Comparison of ENCODE assay signal across 10 mouse cellular contexts in the genomic region with DNA sequence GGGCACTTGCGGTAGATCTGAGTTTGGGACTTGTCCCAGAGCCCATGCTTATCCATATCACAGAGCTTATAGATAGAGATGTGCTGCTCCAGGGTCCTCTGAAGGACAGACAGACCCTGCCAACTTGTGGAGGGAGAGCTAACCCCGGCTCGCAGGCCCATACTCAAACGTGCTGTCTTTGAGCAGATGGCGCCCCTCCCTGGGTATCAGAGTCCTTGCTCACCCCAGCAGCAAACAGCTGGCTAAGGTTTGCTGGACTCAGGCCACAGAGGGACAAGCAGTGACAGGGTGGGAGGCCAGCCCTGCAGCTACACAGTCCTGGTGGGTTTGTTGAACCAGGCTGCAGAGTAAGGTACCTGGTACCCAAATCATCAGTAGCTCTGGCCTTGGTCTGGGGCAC. TPM values are rescaled to one million over a fixed set of nuclear protein-coding genes. Genes with fewer than 3 reads are reported as not detected.
DNase-seq lines count a peak whose midpoint lies in the region; ATAC-seq and TF ChIP-seq lines count a peak whose summit lies in the region.
"Had no signal": no experiment of that assay in that cellular context is flagged by ENCODE, and none has a peak within 500 bp of the region (broad histone marks: within the 10 kb centered on the region; RNA-seq: fewer than 3 reads in every experiment).

No protein-coding gene starts in this region.

- DNase-seq in gastrocnemius, adult 2 months: no peak
- DNase-seq in gastrocnemius, postnatal 25 days: no peak
- DNase-seq in left cerebral cortex, adult 2 months (ENCODE audit: extremely low spot score in 1 of 2, low spot score in 2 of 2): no peak
- no peak for DNase-seq in left cerebral cortex, adult 8-10 months (ENCODE audit: low spot score in 2 of 2)
- DNase-seq in limb, embryonic 14.5 days (ENCODE audit: low spot score): no peak
- no peak for DNase-seq in midbrain, embryonic 14.5 days
- DNase-seq: gastrocnemius, postnatal 36 days had no signal

- ATAC-seq in limb, embryonic 14.5 days (ENCODE audit: low FRiP score, low read depth): 0 out of 2 replicates have a peak, but pooled peaks have one; percentile 24
- ATAC-seq in midbrain, embryonic 14.5 days (ENCODE audit: low FRiP score, low TSS enrichment): no peak
- no peak for ATAC-seq in neural tube, embryonic 15.5 days (ENCODE audit: low FRiP score)

- WGBS in bone marrow, adult 2 months: 79% methylated on average over 5 of the region's 5 CpGs
- 40% methylated on average over 5 of the region's 5 CpGs for WGBS in limb, embryonic 14.5 days
- WGBS in midbrain, embryonic 14.5 days: 46% methylated on average over 5 of the region's 5 CpGs
- 55% methylated on average over 5 of the region's 5 CpGs for WGBS in neural tube, embryonic 15.5 days

- peaks cover 16% of the 10 kb centered on the region for H3K36me3 ChIP-seq in limb, embryonic 14.5 days (ENCODE audit: control insufficient read depth, insufficient read depth, low read length)
- H3K36me3 ChIP-seq in midbrain, embryonic 14.5 days (ENCODE audit: control insufficient read depth, insufficient read depth, low read length): peaks cover 10% of the 10 kb centered on the region
- H3K36me3 ChIP-seq in neural tube, embryonic 15.5 days: peaks cover 13% of the 10 kb centered on the region

- H3K4me1 ChIP-seq in bone marrow, adult 2 months (ENCODE audit: control insufficient read depth, insufficient read depth, low read length): no peaks in the 10 kb centered on the region
- peaks cover 9% of the 10 kb centered on the region; the same call in 1 of the 2 replicates for H3K4me1 ChIP-seq in limb, embryonic 14.5 days (ENCODE audit: control insufficient read depth, insufficient read depth, low read length)
- H3K4me1 ChIP-seq in midbrain, embryonic 14.5 days (ENCODE audit: control insufficient read depth, insufficient read depth, low read length): no peaks in the 10 kb centered on the region
- H3K4me1 ChIP-seq in neural tube, embryonic 15.5 days: 0 out of 2 replicates have a peak, but pooled peaks cover 4% of the 10 kb centered on the region

- intact Hi-C loops in gastrocnemius, adult 2 months (cut with DNase I): no loop called here
- intact Hi-C loops in left cerebral cortex, adult 2 months (cut with DNase I): no loop called here

- no peak overlapping the region for H3K9ac ChIP-seq in limb, embryonic 14.5 days (ENCODE audit: low read depth, low read length, severe bottlenecking)
- no peak overlapping the region for H3K9ac ChIP-seq in midbrain, embryonic 14.5 days (replicated peaks; ENCODE audit: low read length)
- no peak overlapping the region for H3K9ac ChIP-seq in neural tube, embryonic 15.5 days (replicated peaks)

- H3K4me3 ChIP-seq in gastrocnemius, adult 2 months: no peak overlapping the region
- H3K4me3 ChIP-seq in left cerebral cortex, adult 2 months: no peak overlapping the region
- no peak overlapping the region for H3K4me3 ChIP-seq in bone marrow, adult 2 months (replicated peaks; ENCODE audit: control insufficient read depth, low read depth, low read length)
- H3K4me3 ChIP-seq in limb, embryonic 14.5 days (replicated peaks; ENCODE audit: low read length): no peak overlapping the region
- no peak overlapping the region for H3K4me3 ChIP-seq in midbrain, embryonic 14.5 days (replicated peaks; ENCODE audit: low read depth, low read length)
- no peak overlapping the region for H3K4me3 ChIP-seq in neural tube, embryonic 15.5 days (replicated peaks)

- no peak overlapping the region for H3K27ac ChIP-seq in gastrocnemius, adult 2 months
- no peak overlapping the region for H3K27ac ChIP-seq in left cerebral cortex, adult 2 months
- no peak overlapping the region for H3K27ac ChIP-seq in bone marrow, adult 2 months (ENCODE audit: control insufficient read depth, insufficient read depth, low read depth, low read length, poor library complexity)
- H3K27ac ChIP-seq in limb, embryonic 14.5 days (replicated peaks; ENCODE audit: low read depth, low read length): no peak overlapping the region
- no peak overlapping the region for H3K27ac ChIP-seq in midbrain, embryonic 14.5 days (replicated peaks; ENCODE audit: low read depth, low read length)
- H3K27ac ChIP-seq in neural tube, embryonic 15.5 days (replicated peaks): no peak overlapping the region

- peak; percentile 39 for TF ChIP-seq CTCF in gastrocnemius, adult 2 months (IDR thresholded peaks at IDR 0.05)
- TF ChIP-seq CTCF in left cerebral cortex, adult 2 months (IDR thresholded peaks at IDR 0.05): peak; percentile 1; the same call in 1 of the 2 replicates
- peak; percentile 28; the same call in 1 of the 2 replicates for TF ChIP-seq CTCF in bone marrow, adult 2 months (IDR thresholded peaks at IDR 0.05; ENCODE audit: control insufficient read depth, insufficient read depth, low read length)

- no peak for TF ChIP-seq POLR2A in bone marrow, adult 2 months (IDR thresholded peaks at IDR 0.05; ENCODE audit: borderline replicate concordance, control insufficient read depth, low read depth, low read length)
- TF ChIP-seq POLR2A in limb, embryonic 14.5 days (IDR thresholded peaks at IDR 0.05; ENCODE audit: borderline replicate concordance, extremely low read depth, insufficient read depth, insufficient read length): no peak

- no peaks in the 10 kb centered on the region for H3K27me3 ChIP-seq in limb, embryonic 14.5 days (ENCODE audit: control insufficient read depth, insufficient read depth, low read length)
- no peaks in the 10 kb centered on the region; the same call in 1 of the 2 replicates for H3K27me3 ChIP-seq in midbrain, embryonic 14.5 days (ENCODE audit: control insufficient read depth, insufficient read depth, low read length)
- H3K27me3 ChIP-seq in neural tube, embryonic 15.5 days (replicated peaks): 0 out of 2 replicates have a peak, but pooled peaks cover 8% of the 10 kb centered on the region

- no peaks in the 10 kb centered on the region for H3K9me3 ChIP-seq in limb, embryonic 14.5 days (ENCODE audit: control insufficient read depth, low read length)
- H3K9me3 ChIP-seq in midbrain, embryonic 14.5 days (ENCODE audit: control insufficient read depth, low read length): no peaks in the 10 kb centered on the region
- H3K9me3 ChIP-seq in neural tube, embryonic 15.5 days (replicated peaks): no peaks in the 10 kb centered on the region

- H3K4me2 ChIP-seq in limb, embryonic 14.5 days (replicated peaks; ENCODE audit: low read depth, low read length, severe bottlenecking): no peak overlapping the region
- no peak overlapping the region for H3K4me2 ChIP-seq in midbrain, embryonic 14.5 days (ENCODE audit: low read length)
- H3K4me2 ChIP-seq in neural tube, embryonic 15.5 days: no peak overlapping the region

RNA-seq across cellular contexts. Expression of gene Ube2v1, which starts 28.9 kb away (rescaled TPM):
- total RNA-seq in gastrocnemius, adult 2 months (2021): 100 to 1,000 TPM; 170 to 181 TPM
- 100 to 1,000 TPM; 157 to 160 TPM for total RNA-seq in gastrocnemius, postnatal 25 days (2021)
- total RNA-seq in left cerebral cortex, adult 2 months (2021): 100 to 1,000 TPM; 244 to 274 TPM
- 100 to 1,000 TPM; 257 to 274 (median 265) TPM for total RNA-seq in left cerebral cortex, adult 8-10 months (2022)
- 73.5 and 124 TPM in 2 replicates for polyA plus RNA-seq in bone marrow, adult 2 months (2011; ENCODE audit: insufficient read depth, insufficient read length, low replicate concordance, missing spikeins)
- 137 and 158 TPM in 2 replicates for polyA plus RNA-seq in limb, embryonic 14.5 days (2012; rRNA removed)
- 269 and 270 TPM in 2 replicates for polyA plus RNA-seq in limb, embryonic 14.5 days (2014; fragmentation: Nextera tagmentation; extraction: Ambion mirVana)
- 286 and 299 TPM in 2 replicates for polyA plus RNA-seq in midbrain, embryonic 14.5 days (2014; fragmentation: Nextera tagmentation; extraction: Ambion mirVana)
- polyA plus RNA-seq in neural tube, embryonic 15.5 days (2015; fragmentation: Nextera tagmentation; extraction: Ambion mirVana): 351 and 371 TPM in 2 replicates

RNA-seq across cellular contexts. Expression of gene Gm20431, which starts 58.3 kb away (rescaled TPM):
- total RNA-seq in gastrocnemius, adult 2 months (2021): 10 to 100 TPM in 1 of 2 experiments, 1 to 10 TPM in 1; 3.7 to 11.5 TPM
- total RNA-seq in gastrocnemius, postnatal 25 days (2021): 10 to 100 TPM in 1 of 2 experiments, 1 to 10 TPM in 1; 7.7 to 11.6 TPM
- 10 to 100 TPM; 29.1 to 38.0 TPM for total RNA-seq in left cerebral cortex, adult 2 months (2021)
- 10 to 100 TPM; 26.0 to 42.5 (median 32.6) TPM for total RNA-seq in left cerebral cortex, adult 8-10 months (2022)
- not detected in 2 replicates for polyA plus RNA-seq in bone marrow, adult 2 months (2011; ENCODE audit: insufficient read depth, insufficient read length, low replicate concordance, missing spikeins)
- polyA plus RNA-seq in limb, embryonic 14.5 days (2012; rRNA removed): 6.1 and 11.0 TPM in 2 replicates
- 7.5 and 16.3 TPM in 2 replicates for polyA plus RNA-seq in limb, embryonic 14.5 days (2014; fragmentation: Nextera tagmentation; extraction: Ambion mirVana)
- 8.0 and 11.5 TPM in 2 replicates for polyA plus RNA-seq in midbrain, embryonic 14.5 days (2014; fragmentation: Nextera tagmentation; extraction: Ambion mirVana)
- polyA plus RNA-seq in neural tube, embryonic 15.5 days (2015; fragmentation: Nextera tagmentation; extraction: Ambion mirVana): 8.0 and 13.8 TPM in 2 replicates
- polyA plus RNA-seq: cortical plate, adult 2 months had no signal
